Mouse (Mus musculus): ENCODE results near the gene Klhl29.

DNA sequence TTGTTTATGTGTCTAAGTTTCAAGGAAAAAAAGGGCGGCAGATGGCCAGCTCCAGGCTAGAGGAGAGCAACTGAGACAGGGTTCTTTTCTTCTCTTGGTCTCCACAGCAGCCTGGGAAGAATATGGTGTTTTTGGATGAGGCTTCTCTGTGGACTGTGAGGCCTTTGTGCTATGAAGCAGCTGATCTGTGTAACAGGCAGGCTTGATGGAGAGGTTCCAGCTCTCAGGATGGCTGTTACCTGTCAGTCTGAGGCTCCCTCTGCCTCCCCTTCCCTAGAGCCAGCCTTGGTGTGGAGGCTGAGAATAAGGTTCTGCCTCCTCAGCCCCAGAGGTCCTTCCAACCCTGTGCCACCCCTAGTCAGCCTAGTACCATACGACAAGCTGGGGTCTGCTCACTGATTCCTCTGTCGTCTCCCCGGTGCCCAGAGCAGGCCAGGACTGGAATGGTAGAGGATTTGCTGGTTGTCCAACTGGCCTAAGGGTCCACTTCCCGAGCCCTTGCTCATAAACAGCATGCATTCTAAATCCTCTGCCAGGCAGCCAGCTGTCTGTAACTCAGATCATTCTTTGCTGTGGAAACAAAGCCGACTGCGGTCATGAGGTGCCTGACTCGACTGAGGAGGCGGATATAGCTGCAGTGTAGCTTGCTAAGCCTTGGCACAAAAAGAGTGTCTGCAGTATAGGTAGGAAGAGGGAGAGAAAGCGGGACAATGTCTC, 122.0 kb downstream of the Klhl29 start:
- TF ChIP-seq CTCF (conservative IDR thresholded peaks at IDR 0.05; ENCODE audit: low read length) (no peak), POU5F1 (IDR thresholded peaks at IDR 0.05; ENCODE audit: borderline replicate concordance, low read length) (no peak)

Data from E14TG2a.4 (cell line).